Mouse (Mus musculus) adrenal gland, postnatal 14 days (tissue): ENCODE results near the gene Lama1. TPM values are rescaled to one million over a fixed set of nuclear protein-coding genes. Genes with fewer than 3 reads are reported as not detected.

Source experiments
- DNase-seq: peaks from one replicate; pipeline ENCODE4 v3.0.0; 2021; ENCODE audit warnings: mixed read lengths
- long read RNA-seq, 2 experiments: library from polyadenylated mRNA; stranded (forward); transcript quantifications; one replicate each; pipeline ENCODE4 v2.0.0; 2021
- total RNA-seq: library from RNA; stranded (reverse); gene quantifications from 2 replicates; pipeline ENCODE4 v1.2.3, GENCODE M21; 2021

The Lama1 gene
- total RNA-seq = 10.3 and 12.1 TPM in 2 replicates
- long read RNA-seq, experiment 1, partial matches to known transcripts = 3 of 3 reads
- long read RNA-seq, experiment 1, other reads (novel, unspliced or antisense) = 0 of 3 reads
- long read RNA-seq, experiment 2, partial matches to known transcripts = 2 of 2 reads
- long read RNA-seq, experiment 2, other reads (novel, unspliced or antisense) = 0 of 2 reads

GRCm38 (mm10) chr17:67696694-67697386, at the start of gene Lama1:
Lama1 (plus strand) TSS chr17:67697259.
- DNase-seq = peak; percentile 95

- DNase-seq = peak; percentile 73
Measured at GRCm38 (mm10) chr17:67651506-67651905, 45.6 kb upstream of the Lama1 start.

GRCm38 (mm10) chr17:67664299-67664698, 32.8 kb upstream of the Lama1 start:
- DNase-seq = no peak

GRCm38 (mm10) chr17:67666981-67667380, 30.1 kb upstream of the Lama1 start:
- peak; percentile 53 for DNase-seq

- DNase-seq = peak; percentile 79
Measured at GRCm38 (mm10) chr17:67667981-67668380, 29.1 kb upstream of the Lama1 start.

GRCm38 (mm10) chr17:67678576-67678975, 18.5 kb upstream of the Lama1 start:
- peak; percentile 53 for DNase-seq

GRCm38 (mm10) chr17:67681084-67681483, 16.0 kb upstream of the Lama1 start:
- DNase-seq = peak; percentile 39

- no peak for DNase-seq
Measured at GRCm38 (mm10) chr17:67685022-67685743, 11.9 kb upstream of the Lama1 start.

GRCm38 (mm10) chr17:67687505-67687904, 9.6 kb upstream of the Lama1 start:
- no peak for DNase-seq

GRCm38 (mm10) chr17:67690689-67691088, 6.4 kb upstream of the Lama1 start:
- no peak for DNase-seq

GRCm38 (mm10) chr17:67692651-67693050, 4.4 kb upstream of the Lama1 start:
- no peak for DNase-seq

GRCm38 (mm10) chr17:67693861-67694260, 3.2 kb upstream of the Lama1 start:
- no peak for DNase-seq

GRCm38 (mm10) chr17:67697461-67697891, 417 bp downstream of the Lama1 start:
- peak; percentile 37 for DNase-seq

- DNase-seq = peak; percentile 71
Measured at GRCm38 (mm10) chr17:67698301-67698700, 1.2 kb downstream of the Lama1 start.

GRCm38 (mm10) chr17:67701761-67702160, 4.7 kb downstream of the Lama1 start:
- DNase-seq = no peak

GRCm38 (mm10) chr17:67702941-67703340, 5.9 kb downstream of the Lama1 start:
- DNase-seq = no peak

GRCm38 (mm10) chr17:67705035-67705769, 8.1 kb downstream of the Lama1 start:
- no peak for DNase-seq

GRCm38 (mm10) chr17:67706372-67706771, 9.3 kb downstream of the Lama1 start:
- peak; percentile 58 for DNase-seq

- peak; percentile 62 for DNase-seq
Measured at GRCm38 (mm10) chr17:67707793-67708364, 10.8 kb downstream of the Lama1 start.

GRCm38 (mm10) chr17:67710377-67710781, 13.3 kb downstream of the Lama1 start:
- DNase-seq = peak; percentile 40

- no peak for DNase-seq
Measured at GRCm38 (mm10) chr17:67711361-67711760, 14.3 kb downstream of the Lama1 start.

GRCm38 (mm10) chr17:67712929-67713328, 15.9 kb downstream of the Lama1 start:
- peak; percentile 56 for DNase-seq
